Comparison of ENCODE assay signal across 9 mouse cellular contexts in the genomic region with DNA sequence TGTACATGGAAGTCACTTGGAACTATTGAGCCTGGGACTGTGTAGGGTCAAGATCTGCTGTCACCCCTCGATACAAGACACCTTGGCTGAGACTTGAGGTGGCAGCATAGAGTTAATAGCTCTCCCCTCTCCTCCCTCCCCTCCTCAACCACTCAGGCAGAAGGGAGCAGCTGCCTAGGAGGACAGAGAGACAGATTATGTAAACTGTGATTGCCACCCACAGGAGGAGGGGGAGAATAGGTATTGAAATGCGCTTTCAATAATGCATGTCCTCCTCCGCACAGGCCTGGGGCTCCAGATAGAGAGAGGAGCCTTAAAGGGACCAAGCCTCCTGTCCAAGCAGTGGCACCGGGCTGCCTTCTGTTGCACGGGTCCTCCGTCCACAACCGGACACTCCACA. TPM values are rescaled to one million over a fixed set of nuclear protein-coding genes. Genes with fewer than 3 reads are reported as not detected.
DNase-seq lines count a peak whose midpoint lies in the region.
"Had no signal": no experiment of that assay in that cellular context is flagged by ENCODE, and none has a peak within 500 bp of the region (broad histone marks: within the 10 kb centered on the region; RNA-seq: fewer than 3 reads in every experiment).

No protein-coding gene starts in this region.

- peak; percentile 77 to 78 for DNase-seq in frontal cortex, adult 2 months (ENCODE audit: extremely low spot score in 1 of 2, low spot score in 1 of 2)
- DNase-seq in frontal cortex, postnatal 25 days (ENCODE audit: low spot score in 2 of 2) = no peak
- DNase-seq in fat pad, adult 2 months (ENCODE audit: extremely low read depth, low read depth, low spot score) = peak; percentile 39
- DNase-seq in layer of hippocampus, adult 9-11 months = peak; percentile 78
- DNase-seq in retina, embryonic 14.5 days (ENCODE audit: low spot score) = peak; percentile 66
- DNase-seq in adrenal gland, adult 8-10 months = no peak
- no peak for DNase-seq in spleen, postnatal 10 days (ENCODE audit: low spot score in 2 of 2)
- DNase-seq in urinary bladder, postnatal 10 days (ENCODE audit: low spot score) = no peak

RNA-seq across cellular contexts. Expression of gene Cplx2, which starts 45.3 kb away (rescaled TPM):
- 389 and 416 TPM in 2 replicates for polyA plus RNA-seq in frontal cortex, adult 2 months (2012; rRNA removed)
- total RNA-seq in adrenal gland, adult 8-10 months (2022) = 10 to 100 TPM; 20.8 to 47.3 (median 33.3) TPM
- polyA plus RNA-seq: macrophage had no signal

Comparison
In these comparisons a context has a peak if more than half of its experiments do, and no peak if none do; other contexts are left out.
1. DNase-seq: peak in frontal cortex, adult 2 months (2 of 2), fat pad, adult 2 months (single experiment), layer of hippocampus, adult 9-11 months (single experiment) and retina, embryonic 14.5 days (single experiment); none in frontal cortex, postnatal 25 days (0 of 2), adrenal gland, adult 8-10 months (single experiment), spleen, postnatal 10 days (0 of 2) and urinary bladder, postnatal 10 days (single experiment).